Mouse (Mus musculus) stomach, postnatal 0 days (tissue): Measurements from ENCODE around the gene Stt3b.

Experiments used
- CTCF ChIP-seq: IDR thresholded peaks from 2 replicates; pipeline ENCODE4 v1.5.1; 2016; ENCODE audit warnings: antibody characterized with exemption, low read depth, mild to moderate bottlenecking, moderate library complexity
- EP300 ChIP-seq: optimal IDR thresholded peaks from 2 replicates; pipeline ENCODE3; 2016; ENCODE audit warnings: antibody characterized with exemption

GRCm38 (mm10) chr9:115229145-115229544 is 81.1 kb downstream of the Stt3b start:
- TF ChIP-seq CTCF (no peak), EP300 (no peak)
